Mouse (Mus musculus) thymus, postnatal 14 days (tissue): Measurements from ENCODE around the gene Rpl35.

Experiments used
- DNase-seq: peaks from one replicate; pipeline ENCODE4 v3.0.0; 2021

Rpl35 gene

DNA sequence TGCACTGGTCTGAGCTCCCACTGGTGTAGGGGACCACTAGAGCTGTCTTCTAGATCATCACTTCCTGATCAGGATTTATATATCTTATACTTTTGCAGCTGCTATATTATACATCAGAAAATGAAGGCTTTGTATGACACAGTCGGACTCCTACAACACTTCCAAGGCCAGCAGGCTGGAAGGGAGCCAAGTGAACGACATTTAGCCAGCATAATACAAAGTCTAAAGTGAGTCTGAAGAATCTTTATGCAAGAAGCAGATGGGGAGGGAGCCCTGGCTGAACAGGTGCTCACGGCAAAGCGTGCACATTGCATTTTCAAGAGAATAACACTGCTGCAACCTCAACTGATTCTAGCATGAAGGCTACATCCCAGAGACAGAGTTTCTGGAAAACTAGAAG is 13.0 kb downstream of the Rpl35 start:
- DNase-seq: no peak

DNA sequence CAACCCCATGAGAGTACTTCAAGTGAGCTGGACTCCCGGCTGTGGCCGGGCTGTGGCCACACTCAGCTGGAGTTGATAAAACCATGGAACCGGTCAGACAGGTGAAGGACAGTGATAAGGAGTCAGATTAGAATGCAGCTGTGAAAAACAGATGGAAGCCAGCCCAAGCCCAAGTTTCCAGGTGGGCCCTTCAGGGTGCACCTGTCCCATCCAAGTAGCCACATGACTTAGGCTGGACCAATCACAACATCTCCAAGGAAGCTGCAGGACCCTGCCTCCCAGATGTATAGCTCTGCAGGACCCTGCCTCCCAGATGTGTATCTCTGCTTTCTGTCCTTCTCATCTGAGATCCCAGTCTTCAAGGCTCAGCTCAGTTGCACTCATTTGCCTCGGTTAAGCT is 13.4 kb downstream of the Rpl35 start:
- DNase-seq: no peak

DNA sequence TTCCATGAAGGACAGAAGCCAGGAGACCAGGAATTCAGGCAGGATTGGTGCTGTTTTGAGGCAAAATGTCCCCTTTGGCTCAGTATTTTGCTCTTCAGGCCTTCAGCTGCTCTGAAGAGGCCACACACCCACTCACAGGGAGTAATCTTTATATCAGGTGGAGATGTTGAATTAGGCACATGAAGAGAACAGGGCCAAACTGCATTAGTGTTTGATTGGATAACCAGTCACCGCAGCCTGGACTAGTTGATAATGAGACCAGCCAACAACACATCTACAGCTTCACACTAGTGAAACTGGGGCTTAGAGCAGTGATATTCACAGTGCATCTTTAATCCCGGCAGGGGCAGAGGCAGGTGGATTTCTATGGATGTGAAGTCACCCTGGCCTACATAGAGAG is 16.5 kb downstream of the Rpl35 start:
- no peak for DNase-seq

DNA sequence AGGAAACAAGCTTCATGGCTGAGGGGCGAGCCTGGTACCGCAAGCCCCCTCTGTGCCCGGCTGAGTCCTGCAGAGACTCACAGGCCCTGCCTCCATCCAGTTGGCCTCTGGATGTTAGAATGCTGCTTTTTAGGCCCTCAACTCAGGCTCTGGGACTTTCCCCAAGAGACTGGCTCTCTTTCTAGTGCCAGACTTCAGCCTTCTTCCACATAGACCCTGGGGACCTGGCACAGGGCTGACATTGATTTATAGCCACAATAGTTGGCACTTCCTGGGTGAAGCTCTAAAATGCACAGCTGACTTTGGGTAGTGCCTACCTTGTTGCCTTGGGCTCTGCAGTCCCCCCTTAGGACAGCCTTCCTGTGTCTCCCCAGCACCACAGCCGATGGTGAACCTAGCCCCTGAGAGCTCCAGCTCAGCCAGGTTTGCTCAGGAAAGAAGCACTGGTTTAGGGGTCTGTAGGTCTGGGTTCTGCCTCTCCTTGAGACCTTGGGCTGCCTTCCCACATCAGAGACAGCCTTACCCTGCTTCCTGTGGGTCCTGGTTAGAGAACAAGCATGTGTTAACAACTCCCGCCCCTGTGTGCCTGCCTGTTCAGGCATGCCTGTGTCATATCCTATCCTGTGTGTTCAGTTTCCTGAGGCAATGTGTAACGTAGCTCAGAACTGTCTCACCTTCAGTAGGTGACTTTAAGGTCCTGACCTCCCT is 17.5 kb downstream of the Rpl35 start:
- peak; percentile 63 for DNase-seq

DNA sequence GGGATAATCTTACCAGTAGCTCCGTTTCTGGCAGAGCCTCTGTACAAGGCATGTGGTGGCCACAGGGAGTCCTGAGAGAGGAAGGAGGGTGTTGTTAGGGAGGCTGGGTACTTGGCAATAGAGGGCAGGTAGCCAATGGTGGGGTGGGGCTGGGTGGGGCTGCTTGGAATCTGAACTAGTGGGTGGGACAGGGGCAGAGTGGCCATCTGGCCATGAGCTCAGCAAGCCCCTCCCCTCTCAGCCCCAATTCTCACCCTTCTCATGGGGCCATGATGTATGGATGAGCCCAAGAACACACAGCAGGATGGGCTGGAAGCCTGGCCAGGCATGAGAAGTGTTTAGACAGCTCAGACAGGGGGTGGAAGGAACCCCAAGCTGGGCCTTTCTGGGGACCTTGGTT is 18.1 kb downstream of the Rpl35 start:
- no peak for DNase-seq

DNA sequence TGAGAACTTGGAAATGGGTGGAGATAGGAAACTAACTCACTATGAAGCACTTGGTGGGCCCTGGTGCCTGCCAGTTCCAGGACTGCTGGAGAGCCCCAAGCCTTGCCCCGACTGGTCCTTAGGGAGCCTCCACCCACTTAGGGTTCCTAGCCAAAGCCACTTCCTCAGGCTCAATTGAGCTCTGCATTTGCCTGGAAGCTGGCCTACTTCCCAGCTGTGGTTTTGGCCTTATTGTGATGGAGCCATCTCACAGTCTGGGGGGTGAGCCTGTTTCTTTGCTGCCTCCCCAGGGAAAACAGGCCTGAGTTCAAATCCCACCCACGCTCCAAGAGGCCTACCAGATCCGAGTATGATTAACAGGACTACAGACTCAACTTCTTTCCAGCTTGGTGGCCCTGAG is 18.8 kb downstream of the Rpl35 start:
- DNase-seq: no peak

DNA sequence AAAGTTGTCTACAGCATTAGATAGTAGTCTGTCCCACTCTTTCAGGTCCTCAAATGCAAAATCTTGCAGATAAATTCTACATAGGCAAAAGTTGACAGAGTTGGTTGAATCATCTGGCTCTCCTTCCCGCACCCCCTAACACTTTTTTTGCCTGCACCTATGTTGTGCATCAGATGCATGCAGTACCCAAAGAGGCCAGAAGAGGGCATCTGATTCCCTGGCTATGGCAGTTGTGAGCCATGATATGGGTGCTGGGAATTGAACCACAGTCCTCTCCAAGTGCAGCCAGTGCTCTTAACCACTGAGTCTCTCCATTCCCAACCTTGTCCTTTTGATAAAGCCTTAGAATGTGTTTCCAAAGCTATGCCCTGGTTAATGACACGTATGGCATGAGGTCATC is 22.0 kb downstream of the Rpl35 start:
- no peak for DNase-seq

DNA sequence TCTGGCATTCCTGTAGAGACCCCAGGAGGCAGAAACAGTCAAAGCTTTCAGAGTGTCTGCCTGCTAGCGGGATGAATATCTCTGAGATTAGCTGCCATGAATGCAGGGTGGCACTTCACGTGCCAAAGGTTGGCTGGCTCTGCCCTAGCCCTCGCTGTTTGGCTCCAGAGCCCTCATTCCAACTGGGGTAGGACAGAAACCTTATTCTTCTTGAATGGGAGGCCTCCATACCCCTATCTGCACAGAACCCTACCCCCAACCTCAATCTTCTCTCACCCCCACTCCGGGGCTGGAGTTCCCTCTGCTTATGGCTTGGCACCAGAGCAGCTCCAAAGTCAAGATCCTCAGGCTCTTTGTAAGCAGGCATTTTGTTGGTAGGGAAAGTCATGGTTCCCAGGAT is 27.6 kb downstream of the Rpl35 start:
- no peak for DNase-seq

DNA sequence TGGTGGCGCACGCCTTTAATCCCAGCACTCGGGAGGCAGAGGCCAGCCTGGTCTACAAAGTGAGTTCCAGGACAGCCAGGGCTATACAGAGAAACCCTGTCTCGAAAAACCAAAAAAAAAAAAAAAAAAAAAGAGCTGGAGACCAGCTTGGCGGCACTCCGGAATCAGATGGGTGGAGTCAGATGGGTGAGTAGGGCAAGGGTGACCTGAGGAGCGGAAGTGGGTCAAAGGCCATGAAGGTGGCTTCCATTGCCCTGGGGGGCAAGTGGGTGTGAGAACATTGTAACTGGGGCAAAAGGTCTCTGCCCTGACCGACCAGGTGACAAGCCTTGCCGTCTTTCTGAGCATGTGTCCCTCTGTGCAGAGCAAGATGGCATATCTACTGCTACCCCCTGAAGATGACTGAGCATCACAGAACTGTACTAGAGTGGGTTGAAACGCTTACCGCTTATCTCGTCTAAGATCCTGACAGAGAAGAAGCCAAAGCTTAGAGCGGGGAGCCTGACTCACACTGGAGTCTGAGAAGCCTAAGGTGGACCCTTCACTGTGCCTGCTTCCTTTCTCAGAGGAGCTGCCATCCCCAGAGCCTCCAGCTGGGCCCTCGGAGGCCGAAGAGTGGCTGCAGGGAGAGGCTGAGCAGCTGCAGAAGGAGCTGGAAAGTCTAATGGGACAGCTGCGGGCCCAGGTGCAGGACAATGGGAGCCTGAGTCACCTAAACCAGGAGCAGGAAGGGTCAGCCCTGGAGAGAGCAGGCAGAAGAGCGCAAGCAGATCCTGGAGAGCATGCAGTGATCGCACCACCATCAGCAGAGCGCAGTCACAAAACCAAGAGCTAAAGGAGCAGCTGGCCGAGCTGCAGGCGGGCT is 29.3 kb downstream of the Rpl35 start:
- DNase-seq: no peak

DNA sequence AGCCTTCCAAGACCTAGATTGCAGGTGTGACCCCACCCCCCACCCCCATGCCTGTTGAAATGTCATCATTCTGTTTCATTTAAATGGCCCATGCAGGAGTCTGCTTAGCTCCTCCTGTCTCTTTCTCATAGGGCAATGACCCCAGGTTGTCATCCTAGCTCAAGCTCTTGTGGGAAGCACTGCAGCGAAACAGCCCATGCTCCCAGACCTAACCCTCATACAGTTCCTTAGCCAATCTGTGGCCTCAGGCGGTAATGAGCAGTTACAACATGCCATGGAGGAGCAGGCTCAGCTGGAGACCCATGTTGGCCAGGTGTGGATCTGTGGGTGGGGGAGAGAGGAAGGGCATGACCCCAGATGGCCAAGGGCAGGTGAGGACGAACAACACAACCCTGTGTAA is 30.2 kb downstream of the Rpl35 start:
- no peak for DNase-seq

DNA sequence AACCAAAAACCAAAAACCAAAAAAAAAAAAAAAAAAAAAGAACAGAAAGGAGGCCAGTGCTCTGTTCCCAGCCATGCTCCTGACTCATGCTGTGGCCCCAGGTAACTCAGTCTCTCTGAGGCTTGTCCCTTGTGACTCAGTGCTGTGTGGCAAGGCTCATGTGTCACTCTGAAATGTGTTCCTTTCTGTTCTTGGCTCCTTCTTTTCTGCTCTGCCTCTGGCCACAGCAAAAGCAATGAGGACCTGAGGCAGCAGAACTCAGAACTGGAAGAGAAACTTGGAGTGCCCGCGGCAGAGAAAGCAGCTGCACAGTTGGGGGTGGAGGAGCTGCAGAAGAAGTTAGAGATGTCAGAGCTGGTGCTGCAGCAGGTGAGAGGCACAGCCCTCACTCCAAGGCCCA is 31.3 kb downstream of the Rpl35 start:
- DNase-seq: no peak

DNA sequence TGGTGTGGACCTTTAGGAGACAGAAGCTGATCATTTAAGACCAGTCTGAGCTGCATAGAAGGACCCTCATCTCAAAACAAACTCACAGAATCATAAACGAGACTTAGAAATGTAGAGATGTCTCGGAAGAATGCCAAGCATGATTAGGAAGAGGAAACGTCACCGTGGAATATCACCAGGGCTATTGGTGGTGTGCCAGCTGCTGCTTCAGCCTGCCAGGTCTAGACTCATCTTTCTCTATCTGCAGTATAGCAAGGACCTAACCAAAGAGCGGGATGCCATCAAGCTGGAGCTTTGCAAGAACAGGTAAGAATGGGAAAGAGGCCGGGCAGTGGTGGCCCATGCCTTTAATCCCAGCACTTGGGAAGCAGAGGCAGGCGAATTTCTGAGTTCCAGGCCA is 31.7 kb downstream of the Rpl35 start:
- DNase-seq: no peak

DNA sequence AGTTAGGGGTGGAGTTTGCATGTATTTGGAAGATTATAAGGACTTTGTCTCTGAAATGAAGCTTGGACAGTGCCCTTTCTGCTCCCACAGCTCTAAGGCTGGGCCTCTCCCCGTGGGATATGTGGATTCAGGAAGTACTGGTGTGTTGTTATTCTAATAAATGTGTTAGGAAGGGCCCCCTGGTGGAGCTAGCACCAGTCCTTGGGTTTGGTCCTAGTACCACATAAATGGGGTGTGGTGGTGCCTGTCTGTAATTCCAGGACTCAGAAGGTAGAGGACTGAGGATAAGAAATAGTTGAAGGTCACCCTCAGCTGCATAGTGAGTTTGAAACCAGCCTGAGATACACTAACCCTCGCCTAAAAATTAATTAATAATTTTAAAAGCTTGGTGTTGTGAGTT is 32.2 kb downstream of the Rpl35 start:
- no peak for DNase-seq

DNA sequence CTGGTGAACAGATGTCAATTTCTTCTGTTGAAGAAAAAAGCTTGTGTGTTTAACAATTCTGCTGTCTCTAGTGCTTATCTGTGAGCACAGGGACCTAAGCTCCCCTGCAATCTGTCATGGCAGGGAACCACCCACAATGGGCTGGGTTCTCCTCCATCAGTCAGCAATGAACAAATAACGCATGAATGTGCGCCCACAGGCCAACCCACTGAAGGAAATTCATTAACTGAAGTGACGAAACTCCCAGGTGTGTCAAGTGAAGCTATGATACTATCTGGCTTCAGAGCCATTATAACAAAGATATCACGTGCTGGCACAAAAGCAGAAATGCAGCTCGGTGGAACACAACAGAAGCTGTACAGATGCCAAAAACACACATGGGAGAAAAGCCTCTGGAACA is 35.4 kb downstream of the Rpl35 start:
- no peak for DNase-seq

DNA sequence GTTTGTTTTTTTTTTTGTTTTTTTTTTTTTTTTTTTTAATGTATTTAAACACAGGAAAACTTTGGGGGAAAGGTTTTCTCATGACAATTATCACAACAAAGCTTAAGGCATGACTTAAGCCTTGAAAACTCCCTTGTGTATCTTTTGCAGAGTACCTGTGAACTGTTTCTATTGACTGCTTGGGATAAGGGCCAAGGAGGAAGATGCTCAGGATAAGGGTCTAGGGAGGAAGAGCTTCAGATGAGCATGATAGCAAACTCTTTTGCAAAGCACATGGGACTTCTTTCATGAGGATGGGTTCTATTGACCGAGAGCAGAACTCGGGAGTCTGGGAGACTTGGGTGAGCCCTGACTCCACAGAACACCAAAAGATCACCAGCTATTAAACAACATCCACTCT is 35.8 kb downstream of the Rpl35 start:
- DNase-seq: no peak

DNA sequence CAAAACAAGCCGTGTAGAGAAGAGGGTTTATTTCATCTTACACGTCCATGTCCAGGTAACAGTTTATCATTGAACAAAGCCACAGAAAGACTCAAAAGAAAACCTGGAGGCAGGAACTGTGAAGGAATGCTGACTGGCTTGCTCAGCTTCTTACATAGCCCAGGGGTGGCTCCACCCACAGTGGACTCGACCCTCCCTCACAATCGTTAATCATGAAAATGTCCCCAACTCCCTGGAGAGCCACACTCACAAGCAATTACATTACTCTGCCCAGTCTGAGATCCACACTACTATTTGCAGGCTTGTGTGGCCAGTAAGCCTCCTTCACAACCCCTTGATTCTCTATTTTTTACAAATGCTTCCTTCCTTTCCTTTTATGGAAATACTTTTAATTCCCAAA is 41.2 kb downstream of the Rpl35 start:
- DNase-seq: no peak

DNA sequence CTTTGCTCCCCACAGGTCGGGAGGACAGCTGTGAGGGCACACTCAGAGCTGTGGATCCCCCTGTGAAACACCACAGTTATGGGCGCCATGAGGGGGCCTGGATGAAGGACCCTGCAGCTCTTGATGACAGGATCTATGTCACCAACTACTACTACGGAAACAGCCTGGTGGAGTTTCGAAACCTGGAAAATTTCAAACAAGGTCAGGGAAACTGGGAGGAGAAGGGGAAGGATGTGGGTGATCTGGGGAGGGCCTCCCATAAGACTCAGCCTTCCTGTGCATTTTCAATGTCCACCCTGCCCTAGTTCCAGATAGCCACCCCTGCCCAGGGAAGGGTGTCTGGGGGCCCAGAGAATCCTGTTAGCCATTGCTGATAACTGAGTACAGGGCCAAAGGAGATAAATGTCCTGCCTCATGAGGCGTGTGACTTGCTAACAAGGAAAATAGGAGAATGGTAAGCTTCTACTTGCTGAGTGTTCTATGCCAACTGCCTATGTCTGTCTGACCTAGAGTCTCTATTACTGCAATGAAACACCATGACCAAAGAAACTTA is 47.7 kb downstream of the Rpl35 start:
- no peak for DNase-seq

DNA sequence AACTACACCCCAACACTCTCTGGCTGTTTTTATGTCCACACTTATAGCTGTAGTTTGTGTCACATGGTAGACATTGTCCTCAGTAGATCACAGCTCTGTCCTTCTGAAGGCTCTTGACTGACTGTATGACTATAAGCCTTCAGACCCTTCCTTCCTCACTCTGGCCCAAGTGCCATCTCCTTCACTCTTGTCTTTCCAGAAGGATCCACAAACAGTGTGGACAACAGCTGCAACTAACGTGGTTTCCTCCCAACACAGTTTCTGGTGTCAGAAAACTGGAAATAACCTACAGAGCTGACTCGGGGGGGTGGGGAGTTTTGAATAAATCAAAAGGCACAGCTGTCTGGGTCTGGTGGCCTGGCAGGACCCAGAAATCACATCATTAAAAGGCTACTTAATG is 49.4 kb downstream of the Rpl35 start:
- no peak for DNase-seq

DNA sequence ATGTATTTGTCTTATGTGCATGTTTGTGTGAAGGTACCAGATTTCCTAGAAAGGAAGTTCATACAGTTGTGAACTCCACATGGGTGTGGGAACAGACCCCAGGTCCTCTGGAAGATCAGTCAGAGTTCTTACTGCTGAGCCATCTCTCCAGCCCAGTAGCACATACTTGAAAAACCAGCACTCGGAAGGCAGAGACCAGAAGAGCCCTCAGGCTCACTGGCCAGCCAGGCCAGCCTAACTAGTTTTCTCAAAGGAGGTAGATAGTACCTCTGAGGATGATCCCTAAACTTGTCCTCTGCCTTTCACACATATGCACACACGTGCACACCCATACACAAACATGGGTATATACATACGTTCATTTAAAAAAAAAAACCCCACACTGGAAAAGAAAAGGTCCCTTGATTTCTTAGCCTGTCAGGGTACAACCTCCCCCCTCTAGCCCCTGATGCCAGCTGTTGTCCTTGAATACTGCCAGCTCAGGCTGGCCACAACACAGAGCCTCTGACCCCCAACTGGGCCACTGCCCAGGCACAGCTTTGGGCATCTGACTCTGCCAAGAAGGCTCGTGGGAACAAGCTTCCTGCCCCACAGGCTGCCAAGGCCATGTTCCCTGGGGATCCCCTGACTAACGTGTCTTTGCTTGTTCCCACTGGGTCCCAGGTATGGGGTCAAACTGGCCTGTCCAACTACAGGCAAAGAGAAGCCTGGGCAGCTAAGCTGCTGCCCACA is 52.1 kb downstream of the Rpl35 start:
- DNase-seq: no peak
